Mouse (Mus musculus): ENCODE data around the gene Adgrl3.

Adgrl3 gene

DNA sequence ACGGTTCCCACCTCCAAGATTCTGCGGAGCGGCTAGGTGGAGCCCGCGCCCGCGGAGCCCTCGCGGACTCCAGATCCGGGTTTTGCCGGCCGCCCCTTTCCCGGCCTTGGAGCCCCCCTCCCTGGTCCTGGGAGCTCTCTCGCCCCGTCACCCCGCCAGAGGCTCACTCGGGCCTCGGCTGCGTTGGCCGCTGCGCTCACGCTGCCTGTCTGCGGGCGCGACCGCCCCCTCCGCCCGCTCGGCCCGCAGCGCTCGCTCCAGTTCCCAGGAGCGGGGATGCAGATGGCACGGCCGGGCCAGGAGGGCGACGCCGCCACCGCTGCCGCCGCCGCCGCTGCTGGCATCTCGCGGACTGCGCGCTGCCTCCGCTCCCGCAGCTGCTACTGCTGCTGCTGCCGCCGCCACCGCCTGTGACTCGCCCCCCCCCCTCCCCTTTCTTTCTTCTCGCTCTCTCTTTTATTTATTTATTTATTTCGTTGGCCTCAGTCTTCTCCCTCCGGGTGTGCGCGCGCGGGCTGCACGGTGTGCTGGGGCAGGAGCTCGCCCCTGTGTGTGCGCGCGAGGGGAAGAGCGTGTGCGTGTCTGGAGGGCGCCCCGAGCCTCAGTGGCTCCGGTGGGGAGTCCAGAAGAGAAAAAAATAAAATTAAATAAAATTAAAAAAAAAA is at the start of gene Adgrl3:
Gene Adgrl3, plus strand, starts transcription at position 549 of the 665 bp plus-strand sequence.
- DNase-seq = peak; percentile 23

DNA sequence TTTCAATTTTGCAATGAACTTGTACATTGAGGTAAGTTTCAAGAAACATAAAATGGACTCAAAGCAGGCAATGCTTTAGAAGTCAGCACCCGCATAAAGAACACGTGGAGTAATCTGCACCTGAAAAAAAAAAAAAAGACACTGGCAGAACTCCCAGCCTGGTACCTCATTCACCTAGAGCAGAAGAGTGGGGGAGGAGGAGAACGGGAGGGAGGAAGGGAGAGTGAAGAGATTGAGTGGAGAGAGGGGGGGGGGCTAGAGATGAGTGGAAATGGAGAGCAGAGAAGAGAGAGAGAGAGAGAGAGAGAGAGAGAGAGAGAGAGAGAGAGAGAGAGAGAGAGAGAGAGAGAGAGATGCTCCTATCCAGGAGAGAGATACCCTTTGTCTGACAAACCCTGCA is 772 bp upstream of the Adgrl3 start:
- no peak for DNase-seq

DNA sequence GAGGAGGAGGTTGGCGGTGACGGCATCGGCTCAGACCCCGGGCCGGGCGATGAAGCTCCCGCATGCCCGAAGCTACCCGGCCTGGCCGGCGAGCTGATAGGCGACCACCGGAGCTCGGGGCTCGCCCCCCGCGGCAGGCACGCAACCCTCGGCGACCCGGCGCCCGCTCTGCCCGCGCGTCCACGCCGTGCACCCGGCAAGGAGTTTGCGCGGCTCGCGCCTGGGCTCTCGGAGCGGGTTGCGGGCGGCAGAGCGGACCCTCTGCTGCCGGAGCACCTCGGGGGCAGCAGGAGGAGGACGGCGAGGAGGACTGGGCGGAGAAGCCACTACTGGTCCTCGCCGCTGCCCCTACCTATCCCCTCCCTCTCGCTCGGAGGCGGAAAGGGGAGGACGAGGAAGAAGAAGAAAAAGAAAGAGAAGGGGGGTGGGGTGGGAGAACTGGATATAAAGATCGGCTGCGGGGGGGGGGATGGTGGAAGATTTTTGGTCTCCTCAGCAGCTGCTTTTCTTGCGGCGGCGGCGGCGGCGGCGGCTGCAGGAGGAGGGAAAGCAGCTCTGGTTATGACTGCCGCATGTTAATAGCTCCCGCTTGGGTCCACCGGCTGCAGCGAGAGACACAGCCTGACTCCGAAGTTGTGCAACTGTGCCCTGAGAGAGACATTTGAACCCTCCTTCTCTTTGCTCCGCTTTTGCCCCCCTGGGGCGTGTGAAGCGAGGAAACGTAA is 505 bp downstream of the Adgrl3 start:
- DNase-seq = peak; percentile 15

DNA sequence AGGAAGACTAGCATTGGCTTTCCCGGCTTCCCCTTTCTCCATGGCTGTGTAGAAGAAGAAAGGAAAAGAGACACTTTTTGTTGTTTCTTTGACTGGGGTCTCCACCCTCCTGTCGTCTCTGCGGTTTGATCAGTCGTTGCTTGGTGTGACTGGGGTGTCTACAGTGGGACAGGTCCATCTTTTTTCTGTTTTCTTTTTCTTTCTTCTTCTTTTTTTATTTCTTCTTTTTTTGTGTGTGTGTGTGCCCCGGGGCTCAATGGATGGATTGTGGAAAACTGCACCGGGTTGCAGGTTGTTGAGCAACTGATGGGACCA is 1.0 kb downstream of the Adgrl3 start:
- no peak for DNase-seq

DNA sequence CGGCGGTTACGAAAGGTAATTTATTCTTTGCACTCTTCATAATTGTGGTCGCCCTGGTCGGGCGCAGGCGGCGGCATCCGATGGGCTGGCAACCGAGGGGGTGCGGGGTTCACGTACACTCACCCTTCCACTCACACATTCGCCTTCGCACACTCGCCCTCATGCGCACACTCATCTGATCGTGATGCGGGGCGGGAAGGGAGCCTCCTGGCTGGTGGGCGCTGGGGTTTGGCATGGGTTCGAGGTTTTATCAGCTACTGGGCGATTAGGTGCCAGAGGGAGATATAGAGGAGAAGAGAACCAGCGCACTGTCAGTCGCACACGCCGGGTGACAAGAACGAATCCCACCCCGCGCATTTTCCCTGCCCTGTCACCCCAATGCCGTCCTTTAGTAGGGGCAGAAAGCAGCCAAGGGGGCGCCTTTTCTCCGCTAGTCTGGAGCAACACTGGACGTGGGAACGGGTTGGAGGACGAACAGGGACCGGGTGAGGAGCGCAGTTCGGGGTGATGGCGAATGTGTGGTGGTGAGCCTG is 1.5 kb downstream of the Adgrl3 start:
- no peak for DNase-seq

DNA sequence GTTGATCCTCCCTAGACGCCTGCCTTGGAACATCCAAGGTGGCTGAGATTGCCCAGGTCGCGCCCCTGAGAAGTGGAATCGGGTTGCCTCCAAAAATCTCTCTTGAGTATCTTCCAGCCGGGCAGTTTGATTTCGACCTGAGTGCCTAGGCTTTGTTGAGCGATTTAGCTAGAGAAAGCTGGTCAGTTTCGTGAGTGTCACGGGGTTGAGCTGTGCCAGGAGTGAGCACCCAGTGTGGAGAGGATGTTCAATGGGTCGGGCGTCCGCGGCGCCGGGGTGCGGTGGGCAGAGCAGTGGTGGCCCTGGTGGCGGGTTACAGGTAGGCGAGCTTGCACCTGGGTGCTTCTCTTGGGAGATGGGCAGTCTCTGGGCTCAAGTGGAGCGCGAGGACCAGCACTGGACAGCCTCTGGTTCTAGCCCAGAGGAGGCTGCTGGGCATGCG is 1.9 kb downstream of the Adgrl3 start:
- DNase-seq = no peak

DNA sequence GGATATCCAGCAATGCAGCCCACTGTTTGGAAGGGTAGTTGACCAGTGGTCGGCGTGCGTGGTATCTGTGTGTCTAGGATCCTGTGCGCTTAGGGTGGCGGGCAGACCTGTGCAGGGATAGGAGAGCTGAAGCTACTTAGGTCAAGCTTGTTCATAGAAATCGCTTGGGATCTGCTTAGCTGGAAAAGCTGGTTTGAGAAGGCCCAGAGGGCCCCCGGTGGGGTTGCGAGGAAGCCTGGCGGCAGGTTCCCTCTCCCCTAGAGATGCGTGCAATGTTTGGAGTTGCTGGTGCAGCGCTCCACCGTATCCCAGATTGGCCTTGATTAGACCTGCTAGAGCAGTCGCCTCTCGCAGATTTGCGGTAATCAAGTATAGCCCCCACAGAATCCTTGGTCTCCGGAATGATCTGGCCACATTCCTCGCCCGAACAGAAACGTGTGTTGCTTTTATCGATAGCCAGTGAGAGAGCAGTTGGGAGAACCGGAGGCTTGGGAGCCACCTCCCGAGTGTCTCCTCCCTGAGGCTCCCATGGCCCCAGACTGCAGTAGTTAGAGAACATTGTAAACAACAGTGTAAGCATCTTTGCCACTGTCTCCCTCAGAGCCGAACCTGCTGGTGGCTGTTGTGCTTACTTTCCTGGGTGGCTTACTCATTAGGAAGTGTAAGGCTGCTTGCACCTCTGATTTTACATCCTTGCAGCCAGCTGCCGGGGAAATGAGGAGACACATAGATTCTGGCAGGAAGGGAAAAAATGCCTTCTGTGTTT is 2.6 kb downstream of the Adgrl3 start:
- DNase-seq = no peak

DNA sequence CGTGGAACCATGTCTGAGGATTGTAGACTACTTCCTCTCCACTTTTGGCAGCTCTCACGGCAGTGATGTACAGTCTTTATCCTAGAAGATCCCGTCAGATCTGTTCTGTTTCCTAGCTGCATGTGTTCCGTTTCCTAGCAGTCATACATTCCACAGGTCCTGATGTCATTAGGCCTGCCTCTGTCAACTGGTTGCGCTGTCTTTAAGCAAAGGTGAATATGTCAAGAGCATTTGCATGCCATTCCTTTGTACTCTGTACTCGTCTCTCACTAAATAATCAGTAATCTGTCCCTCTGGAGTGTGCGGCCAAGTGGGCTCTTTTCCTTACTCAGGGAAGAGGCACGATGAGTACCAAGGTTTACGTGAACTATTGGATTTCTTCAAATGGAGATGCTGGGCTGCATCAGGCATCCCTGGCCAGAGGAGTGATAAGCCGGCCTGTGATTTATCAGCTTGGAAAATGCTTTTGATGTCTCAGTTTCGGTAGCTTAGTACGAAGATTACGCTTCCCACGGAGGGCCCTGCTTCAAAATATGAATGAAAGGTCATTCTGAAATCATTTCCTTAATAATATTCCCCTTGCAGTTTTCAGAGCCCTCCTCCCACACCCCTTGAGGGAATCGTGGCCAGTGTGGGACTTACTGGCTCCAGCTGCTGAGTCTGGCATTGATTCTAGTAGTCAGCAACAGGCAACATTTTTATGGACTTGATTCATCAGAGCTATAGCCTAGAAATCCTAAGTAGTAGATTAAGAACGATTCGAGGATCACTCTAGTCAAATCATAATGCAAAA is 4.2 kb downstream of the Adgrl3 start:
- DNase-seq = no peak

DNA sequence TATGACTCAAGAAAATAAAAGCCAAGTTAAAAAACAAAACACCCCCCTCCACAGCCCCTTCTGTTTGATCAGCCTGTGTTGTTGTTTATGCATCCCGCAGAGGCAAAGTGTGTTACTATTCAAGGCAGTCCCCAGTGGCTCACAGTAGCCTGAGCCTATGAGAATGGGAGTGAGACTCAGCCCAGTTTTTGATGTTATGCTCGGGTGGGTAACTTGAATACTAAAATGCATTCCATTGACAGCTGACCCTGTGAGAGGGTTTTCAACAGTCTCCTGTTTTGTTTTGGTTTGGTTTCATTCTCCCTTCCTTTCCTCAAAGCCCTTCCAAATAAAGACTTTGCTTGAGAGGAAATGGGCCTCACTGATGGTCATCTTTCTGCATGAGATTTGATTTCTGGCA is 8.9 kb downstream of the Adgrl3 start:
- DNase-seq = no peak

DNA sequence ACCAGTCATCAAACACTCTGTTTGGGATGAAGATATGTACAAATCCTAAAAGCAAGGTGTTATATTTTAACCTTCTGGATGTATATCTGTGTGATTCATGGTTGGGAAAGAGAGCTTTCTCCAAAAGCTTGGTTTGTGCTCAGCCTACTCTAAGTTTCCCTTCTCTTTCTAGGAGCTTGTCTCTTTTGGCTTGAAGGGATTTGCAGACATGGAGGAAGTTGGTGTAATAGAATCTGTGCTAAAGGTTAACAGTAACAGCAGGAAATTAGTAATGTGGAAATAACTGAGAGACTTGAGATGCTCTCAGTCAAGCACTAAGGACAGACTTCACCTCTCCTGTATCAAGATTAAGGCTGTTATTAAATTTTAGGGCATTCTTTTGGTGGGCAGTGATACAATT is 17.2 kb downstream of the Adgrl3 start:
- no peak for DNase-seq

DNA sequence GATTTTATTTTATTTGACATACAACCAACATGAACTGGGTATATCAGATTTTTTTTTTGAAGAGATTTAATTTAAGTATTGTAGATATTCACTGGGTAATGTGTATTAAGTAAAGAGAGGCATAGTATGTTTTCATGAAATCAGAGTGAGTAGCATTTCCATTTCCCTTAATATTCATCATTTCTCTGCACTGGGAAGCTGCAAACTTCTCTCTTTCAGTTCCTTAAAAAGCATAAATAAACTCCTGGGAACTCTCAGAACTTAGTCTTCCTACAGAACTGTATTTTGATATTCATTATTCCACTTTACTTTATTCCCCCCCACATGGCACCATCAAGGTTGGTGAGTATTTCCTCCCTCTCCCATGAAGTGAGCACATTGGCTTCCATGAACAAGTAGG is 23.9 kb downstream of the Adgrl3 start:
- no peak for DNase-seq

DNA sequence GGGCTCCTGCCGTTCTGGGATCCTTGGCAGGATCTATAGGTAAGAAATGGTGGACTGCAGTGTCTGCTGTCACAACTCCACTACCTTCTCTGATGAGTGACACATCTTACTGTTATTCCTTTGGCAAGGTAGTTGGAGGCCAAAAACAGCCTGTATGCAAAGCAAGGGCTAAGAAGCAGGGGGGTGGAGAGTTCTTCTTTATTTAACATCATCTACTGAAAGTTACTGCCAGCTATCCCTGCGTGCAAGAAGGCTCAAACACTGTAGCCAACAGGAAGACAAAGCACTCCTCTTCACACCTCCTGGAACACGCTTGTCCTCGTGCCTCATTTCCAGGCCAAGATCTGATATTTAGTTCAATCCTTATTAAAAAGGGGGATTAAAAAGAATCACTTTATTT is 26.2 kb downstream of the Adgrl3 start:
- DNase-seq = no peak

DNA sequence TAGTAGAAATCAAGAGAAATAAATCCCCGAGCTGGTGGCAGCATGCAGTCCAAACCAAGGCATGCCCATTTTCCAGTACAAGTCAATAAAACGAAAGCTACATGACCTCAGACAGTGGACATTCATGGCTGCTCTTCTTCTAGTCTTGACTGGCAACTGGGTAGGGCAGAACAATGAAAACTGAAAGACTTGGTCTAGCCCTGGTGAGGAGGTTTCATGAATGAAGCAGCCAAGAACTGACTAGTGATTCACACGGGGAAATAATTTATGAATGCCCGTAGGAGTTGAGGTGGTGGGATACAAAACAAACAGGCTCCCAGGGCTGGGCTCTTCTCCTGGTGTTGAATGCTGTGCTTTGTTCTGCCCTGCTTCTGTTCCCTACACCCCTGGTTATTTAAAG is 34.7 kb downstream of the Adgrl3 start:
- DNase-seq = no peak

DNA sequence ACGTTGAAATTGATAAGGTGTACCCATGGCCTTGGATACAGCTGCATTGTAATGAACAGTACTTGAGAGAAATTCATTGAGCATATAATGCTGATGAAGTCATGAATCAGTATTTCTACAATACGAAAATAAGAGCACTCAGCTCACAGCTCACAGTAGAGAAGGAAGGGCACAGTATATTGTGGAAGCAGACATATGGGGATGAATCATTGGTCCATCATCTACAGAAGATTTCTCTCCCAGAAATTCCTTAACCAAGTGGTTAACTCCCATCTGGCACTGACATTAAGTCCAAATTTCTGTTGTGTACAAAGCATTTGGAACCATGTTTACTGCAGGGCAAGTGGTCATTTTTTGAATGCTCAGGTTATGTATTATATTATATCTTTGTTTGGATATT is 35.3 kb downstream of the Adgrl3 start:
- DNase-seq = no peak

DNA sequence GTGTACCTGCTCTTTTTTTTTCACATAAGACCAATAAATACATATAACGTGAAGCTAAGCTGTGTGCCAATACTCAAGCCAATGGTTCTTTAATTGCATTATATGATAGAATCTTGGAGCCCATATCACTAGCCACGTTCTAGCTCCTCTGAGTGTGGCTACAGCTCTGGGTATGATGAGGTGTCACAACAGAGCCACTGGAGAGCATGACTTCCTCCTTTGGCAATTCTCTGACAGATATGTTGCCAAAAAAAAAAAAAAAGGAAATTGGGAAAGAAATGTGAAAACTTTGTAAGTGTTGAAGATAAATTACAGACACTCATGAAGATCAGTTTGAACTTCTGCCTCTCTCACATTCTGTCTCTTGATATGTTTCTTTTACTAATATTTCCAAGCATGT is 38.2 kb downstream of the Adgrl3 start:
- no peak for DNase-seq

DNA sequence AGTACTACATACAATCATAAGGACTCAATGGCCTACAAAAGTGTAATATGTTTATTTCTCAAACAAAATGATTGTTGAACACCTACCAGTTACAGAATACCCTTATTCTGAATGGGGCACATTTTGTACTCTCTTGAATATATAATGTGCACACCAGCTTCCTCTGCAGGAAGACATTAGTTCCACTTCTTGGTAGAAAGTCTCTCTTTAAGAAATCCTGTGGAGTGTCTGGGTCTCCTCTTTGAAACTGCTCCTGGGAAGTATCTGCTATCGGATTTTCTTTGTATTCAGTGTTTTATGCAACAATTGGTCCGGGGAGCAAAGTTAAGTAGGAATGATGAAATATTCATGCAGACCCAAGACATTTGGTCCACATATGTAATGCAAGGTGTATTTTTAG is 41.0 kb downstream of the Adgrl3 start:
- no peak for DNase-seq

DNA sequence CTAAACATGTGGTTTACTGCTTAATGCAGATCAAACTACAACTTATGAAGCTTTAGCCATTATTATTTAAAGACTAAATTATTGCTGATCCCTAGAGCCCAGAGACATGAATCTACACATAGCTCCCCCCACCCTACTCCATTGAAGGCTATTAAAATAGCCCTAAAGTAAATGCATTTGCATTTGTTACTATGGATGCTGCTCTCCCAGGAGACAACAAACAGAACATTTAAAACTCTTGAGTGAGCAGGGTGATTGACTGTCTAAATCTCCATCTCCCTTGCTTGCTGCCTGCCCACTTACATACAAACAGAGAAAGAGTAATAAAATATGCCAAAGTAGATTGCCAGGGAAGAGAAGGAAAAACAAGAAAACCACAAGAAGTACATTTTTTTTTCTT is 41.4 kb downstream of the Adgrl3 start:
- no peak for DNase-seq

DNA sequence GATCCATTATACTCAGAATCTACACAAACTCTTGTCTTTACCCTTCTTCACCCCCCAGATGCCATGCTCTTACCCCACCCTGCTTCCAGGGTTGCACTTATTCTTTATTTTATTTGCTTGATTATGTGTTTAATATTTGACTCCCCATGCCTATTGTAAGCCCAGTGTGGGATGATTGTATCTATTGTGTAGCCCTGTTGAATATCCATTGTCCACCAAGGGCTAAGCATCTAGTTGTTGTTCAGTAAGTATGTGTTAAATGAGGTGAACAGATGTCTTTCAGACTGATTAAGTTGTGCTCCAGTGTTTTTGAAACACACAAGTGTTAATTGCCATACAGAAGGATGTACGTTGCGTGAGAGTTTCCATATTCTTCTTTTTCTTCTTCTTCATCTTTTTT is 44.1 kb downstream of the Adgrl3 start:
- no peak for DNase-seq

DNA sequence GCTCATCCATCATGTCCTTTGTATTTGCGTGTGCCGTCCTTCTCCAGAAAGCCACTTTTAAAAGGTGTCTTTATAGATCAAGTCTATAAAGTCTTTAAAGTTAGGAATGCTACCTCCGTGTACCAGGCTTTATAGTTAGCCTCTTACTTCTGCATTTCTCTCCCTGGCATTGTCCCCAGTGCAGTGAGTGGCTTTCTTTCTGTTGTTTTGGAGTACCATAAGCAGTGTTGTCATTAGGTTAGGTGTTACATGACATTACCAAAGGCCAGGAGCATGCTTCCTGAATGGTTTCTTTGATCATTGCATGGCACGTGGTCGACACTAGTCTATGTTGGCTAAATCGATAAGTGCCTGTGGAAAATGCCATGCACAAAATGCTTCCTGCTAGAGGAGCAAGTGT is 48.2 kb downstream of the Adgrl3 start:
- no peak for DNase-seq

DNA sequence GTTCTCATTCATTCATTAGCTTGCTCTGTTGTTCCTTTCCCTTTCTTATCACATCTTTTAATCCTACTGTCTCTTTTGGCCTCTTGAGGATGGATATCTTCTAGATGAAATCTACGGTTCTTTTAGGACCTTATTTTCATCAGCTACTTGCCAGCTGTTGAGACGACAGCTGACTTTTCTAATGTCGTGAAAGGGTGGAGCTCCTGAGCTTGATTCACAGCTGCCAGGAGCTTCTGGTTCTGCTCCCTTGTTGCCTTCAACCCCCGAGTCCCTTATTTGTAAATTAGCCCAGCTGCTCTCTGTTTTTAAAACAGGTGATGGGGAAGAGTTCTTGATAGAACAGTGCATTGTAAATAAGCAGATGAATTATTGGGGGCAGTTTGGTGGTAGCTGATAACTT is 48.9 kb downstream of the Adgrl3 start:
- DNase-seq = no peak

DNA sequence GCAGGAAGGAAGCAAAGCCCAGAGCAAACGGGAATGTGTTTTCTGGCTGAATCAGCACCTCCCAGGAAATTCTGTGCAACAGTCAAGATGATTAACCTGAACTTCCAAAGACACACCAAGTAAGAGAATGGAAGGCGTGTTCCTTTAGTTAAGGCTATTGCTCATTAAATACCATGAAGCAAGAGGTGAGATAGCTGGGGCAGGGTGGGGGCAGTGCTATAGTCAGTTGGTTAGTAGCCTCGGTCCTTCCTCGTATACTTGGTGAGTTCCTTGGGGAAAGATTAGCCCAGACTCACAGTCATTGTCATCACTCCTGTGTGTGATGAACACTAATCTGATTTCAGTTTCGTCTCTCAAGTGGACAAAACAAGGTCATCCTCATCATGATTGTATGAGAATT is 53.0 kb downstream of the Adgrl3 start:
- no peak for DNase-seq

DNA sequence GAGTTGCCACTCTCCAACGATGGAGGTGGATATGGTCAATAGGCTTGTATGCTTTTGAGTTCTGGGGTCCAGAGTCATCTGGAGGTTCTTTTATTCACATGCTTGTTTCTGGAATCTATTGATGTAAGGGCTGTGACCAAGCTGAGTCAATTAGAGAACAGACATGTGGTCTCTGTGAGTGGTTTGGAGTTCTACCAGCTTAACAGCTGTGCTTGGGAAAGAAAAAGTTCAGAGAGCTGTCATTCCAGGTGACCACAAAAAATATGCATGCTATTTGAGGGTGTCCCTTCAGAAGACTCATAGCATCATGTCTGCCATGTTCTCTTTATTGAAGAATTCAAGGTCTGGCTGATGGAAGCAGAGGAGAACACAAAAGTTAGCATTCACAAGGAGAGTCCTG is 53.9 kb downstream of the Adgrl3 start:
- no peak for DNase-seq

DNA sequence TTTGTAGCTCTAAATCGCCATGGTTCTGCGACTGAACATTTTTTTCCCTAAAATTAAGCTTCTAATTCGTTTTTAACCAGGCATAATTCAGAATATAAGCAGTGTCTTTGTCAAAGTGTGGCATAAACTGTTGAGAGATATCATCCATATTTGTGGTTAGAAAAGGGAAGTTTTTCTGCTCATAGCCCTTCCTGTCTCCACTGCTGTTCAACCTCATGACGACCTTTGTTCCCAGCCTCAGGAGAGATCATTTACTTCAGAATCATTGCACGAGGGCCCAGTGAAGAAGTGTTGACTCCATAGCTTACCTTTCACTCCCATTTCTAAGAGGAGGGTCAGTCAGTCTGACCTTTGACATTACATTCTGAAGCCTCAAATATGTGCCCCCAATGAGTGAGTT is 56.4 kb downstream of the Adgrl3 start:
- no peak for DNase-seq

Data from thymus, postnatal 4 days (tissue).